Comparison of ENCODE assay signal across 26 mouse cellular contexts in genomic region chr11:24731431-24731830, GRCm38 (mm10).
"Had no signal": no experiment of that assay in that cellular context is flagged by ENCODE, and none has a peak within 500 bp of the region (broad histone marks: within the 10 kb centered on the region; RNA-seq: fewer than 3 reads in every experiment).

No protein-coding gene starts in this region.

- ATAC-seq: hindbrain, postnatal 0 days; intestine, embryonic 16.5 days; liver, embryonic 12.5 days had no signal

- H3K4me3 ChIP-seq: gastrocnemius, adult 2 months; heart, embryonic 10.5 days; heart, embryonic 12.5 days; hindbrain, embryonic 13.5 days; hindbrain, embryonic 15.5 days; kidney, embryonic 15.5 days; limb, embryonic 12.5 days; limb, embryonic 15.5 days; liver, embryonic 12.5 days had no signal

- H3K4me1 ChIP-seq: heart, embryonic 10.5 days; heart, embryonic 12.5 days; hindbrain, embryonic 13.5 days; hindbrain, embryonic 15.5 days; kidney, embryonic 15.5 days; liver, embryonic 12.5 days had no signal

- H3K36me3 ChIP-seq: heart, embryonic 10.5 days; heart, embryonic 12.5 days; hindbrain, embryonic 13.5 days; hindbrain, embryonic 15.5 days; kidney, embryonic 15.5 days; limb, embryonic 12.5 days; limb, embryonic 15.5 days; liver, embryonic 12.5 days had no signal

- H3K4me2 ChIP-seq: heart, embryonic 12.5 days; hindbrain, embryonic 13.5 days; hindbrain, embryonic 15.5 days; kidney, embryonic 15.5 days; limb, embryonic 12.5 days; limb, embryonic 15.5 days; liver, embryonic 12.5 days had no signal

- H3K9me3 ChIP-seq: heart, embryonic 10.5 days; heart, embryonic 12.5 days; hindbrain, embryonic 13.5 days; hindbrain, embryonic 15.5 days; kidney, embryonic 15.5 days; limb, embryonic 12.5 days; limb, embryonic 15.5 days; liver, embryonic 12.5 days had no signal

- H3K27me3 ChIP-seq: heart, embryonic 12.5 days; hindbrain, embryonic 13.5 days; hindbrain, embryonic 15.5 days; kidney, embryonic 15.5 days; limb, embryonic 12.5 days; limb, embryonic 15.5 days; liver, embryonic 12.5 days had no signal

- H3K9ac ChIP-seq: heart, embryonic 12.5 days; hindbrain, embryonic 13.5 days; hindbrain, embryonic 15.5 days; kidney, embryonic 15.5 days; limb, embryonic 12.5 days; limb, embryonic 15.5 days; liver, embryonic 12.5 days; liver, embryonic 14.5 days had no signal

- DNase-seq: gastrocnemius, adult 2 months; gastrocnemius, postnatal 10 days; gastrocnemius, postnatal 25 days; heart, adult 18-20 months; heart, postnatal 14 days; heart, postnatal 36 days; kidney, adult 11 months; kidney, adult 2 months; kidney, adult 9 months; kidney, postnatal 14 days; kidney, postnatal 36 days; layer of hippocampus, adult 9-11 months; layer of hippocampus, postnatal 36 days; left cerebral cortex, postnatal 4 days had no signal

- H3K27ac ChIP-seq: gastrocnemius, adult 2 months; heart, embryonic 10.5 days; hindbrain, embryonic 13.5 days; hindbrain, embryonic 15.5 days; hindbrain, postnatal 0 days; kidney, embryonic 15.5 days; kidney, postnatal 0 days; limb, embryonic 12.5 days; limb, embryonic 15.5 days; liver, embryonic 12.5 days; liver, embryonic 14.5 days had no signal
